Mouse (Mus musculus) testis, adult 2 months (tissue): ENCODE data around the gene Pcare.

Experiments
- CTCF ChIP-seq: fragments of 200-500 bp; IDR thresholded peaks from 2 replicates; pipeline ENCODE4 v1.5.1; 2012; ENCODE audit warnings: low read depth, mild to moderate bottlenecking, inconsistent platforms, low read length, moderate library complexity; ENCODE audit not compliant: control insufficient read depth, insufficient read depth, insufficient replicate concordance
- POLR2A ChIP-seq: fragments of 200-500 bp; IDR thresholded peaks from 2 replicates; pipeline ENCODE4 v1.6.1; 2012; ENCODE audit warnings: low read depth, mild to moderate bottlenecking, inconsistent platforms, low read length, moderate library complexity; ENCODE audit not compliant: control insufficient read depth

DNA sequence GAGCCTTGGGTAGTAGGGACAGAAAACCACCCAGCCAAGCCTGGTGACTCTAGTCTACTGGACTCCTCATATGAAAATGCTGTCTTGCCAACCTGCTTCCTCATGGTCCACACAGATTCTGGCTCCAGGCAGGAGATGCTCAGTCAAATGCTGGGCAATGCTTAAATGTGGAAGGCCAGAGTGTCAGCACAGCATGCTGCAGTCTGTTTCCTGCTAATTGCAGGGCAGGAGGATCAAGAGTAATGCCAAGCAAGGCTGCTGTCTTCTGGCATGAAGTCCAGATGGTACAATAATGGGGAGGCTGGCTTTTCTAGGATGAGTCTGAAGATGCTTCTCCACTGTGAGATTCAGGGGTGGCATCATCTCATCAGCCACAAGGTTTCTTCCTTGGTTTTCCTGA, 32.3 kb downstream of the Pcare start:
- TF ChIP-seq CTCF (no peak), POLR2A (no peak)
